Mouse (Mus musculus): ENCODE measurements around the gene Samd4. TPM values are rescaled to one million over a fixed set of nuclear protein-coding genes. Genes with fewer than 3 reads are reported as not detected.

Samd4 gene
- total and polyA plus RNA-seq, 3 experiments, result 0.22 TPM; not detected in 2

GRCm38 (mm10) chr14:46962832-46963231 lies 80.2 kb downstream of the Samd4 start:
- H3K27me3 ChIP-seq (ENCODE audit: insufficient read depth, low read length), result peaks cover 4% of the 10 kb centered on the region; the same call in 1 of the 2 replicates
- ATAC-seq (ENCODE audit: extremely low read depth, insufficient number of reproducible peaks, low FRiP score, poor library complexity, severe bottlenecking) (no peak), DNase-seq (ENCODE audit: low spot score) (no peak)
- TF ChIP-seq POLR2AphosphoS5 (IDR thresholded peaks at IDR 0.05; ENCODE audit: insufficient replicate concordance, low read depth, low read length) (no peak), GATA1 (IDR thresholded peaks at IDR 0.05; ENCODE audit: borderline replicate concordance, low read length) (no peak), GATA2 (IDR thresholded peaks at IDR 0.05; ENCODE audit: borderline replicate concordance, low read depth, low read length) (no peak), CTCF (IDR thresholded peaks at IDR 0.05; ENCODE audit: low read depth, low read length) (no peak), TAL1 (conservative IDR thresholded peaks at IDR 0.05; ENCODE audit: low read depth, low read length) (no peak)
- no peaks in the 10 kb centered on the region for H3K36me3 ChIP-seq (replicated peaks)
- no peak overlapping the region for H3K4me3 ChIP-seq (ENCODE audit: low read depth, low read length)
- no peaks in the 10 kb centered on the region for H3K4me1 ChIP-seq (ENCODE audit: insufficient read depth, low read depth, low read length)
- no peaks in the 10 kb centered on the region for H3K9me3 ChIP-seq (replicated peaks)

GRCm38 (mm10) chr14:46964074-46964872 lies 81.6 kb downstream of the Samd4 start:
- TF ChIP-seq GATA1 (IDR thresholded peaks at IDR 0.05; ENCODE audit: borderline replicate concordance, low read length) (no peak), CTCF (IDR thresholded peaks at IDR 0.05; ENCODE audit: low read depth, low read length) (no peak), POLR2AphosphoS5 (IDR thresholded peaks at IDR 0.05; ENCODE audit: insufficient replicate concordance, low read depth, low read length) (no peak), TAL1 (conservative IDR thresholded peaks at IDR 0.05; ENCODE audit: low read depth, low read length) (no peak), GATA2 (IDR thresholded peaks at IDR 0.05; ENCODE audit: borderline replicate concordance, low read depth, low read length) (no peak)
- Histone ChIP-seq H3K36me3 (replicated peaks) (no peaks in the 10 kb centered on the region), H3K27me3 (ENCODE audit: insufficient read depth, low read length) (peaks cover 4% of the 10 kb centered on the region; the same call in 1 of the 2 replicates), H3K9me3 (replicated peaks) (no peaks in the 10 kb centered on the region), H3K4me3 (ENCODE audit: low read depth, low read length) (no peak overlapping the region), H3K4me1 (ENCODE audit: insufficient read depth, low read depth, low read length) (no peaks in the 10 kb centered on the region)
- no peak for ATAC-seq (ENCODE audit: extremely low read depth, insufficient number of reproducible peaks, low FRiP score, poor library complexity, severe bottlenecking)
- DNase-seq (ENCODE audit: low spot score), result no peak

- no peaks in the 10 kb centered on the region for H3K4me1 ChIP-seq (ENCODE audit: insufficient read depth, low read depth, low read length)
- TF ChIP-seq GATA1 (IDR thresholded peaks at IDR 0.05; ENCODE audit: borderline replicate concordance, low read length), result no peak
- TF ChIP-seq TAL1 (conservative IDR thresholded peaks at IDR 0.05; ENCODE audit: low read depth, low read length), result no peak
- TF ChIP-seq GATA2 (IDR thresholded peaks at IDR 0.05; ENCODE audit: borderline replicate concordance, low read depth, low read length), result no peak
- no peak for TF ChIP-seq CTCF (IDR thresholded peaks at IDR 0.05; ENCODE audit: low read depth, low read length)
- TF ChIP-seq POLR2AphosphoS5 (IDR thresholded peaks at IDR 0.05; ENCODE audit: insufficient replicate concordance, low read depth, low read length), result no peak
- no peak overlapping the region for H3K4me3 ChIP-seq (ENCODE audit: low read depth, low read length)
- no peaks in the 10 kb centered on the region for H3K36me3 ChIP-seq (replicated peaks)
- no peak for ATAC-seq (ENCODE audit: extremely low read depth, insufficient number of reproducible peaks, low FRiP score, poor library complexity, severe bottlenecking)
- DNase-seq (ENCODE audit: low spot score), result no peak
- peaks cover 8% of the 10 kb centered on the region; the same call in 1 of the 2 replicates for H3K27me3 ChIP-seq (ENCODE audit: insufficient read depth, low read length)
- H3K9me3 ChIP-seq (replicated peaks), result no peaks in the 10 kb centered on the region
Observed at GRCm38 (mm10) chr14:46966206-46966605, 83.6 kb downstream of the Samd4 start.

- Histone ChIP-seq H3K9me3 (replicated peaks) (no peaks in the 10 kb centered on the region), H3K4me3 (ENCODE audit: low read depth, low read length) (no peak overlapping the region), H3K4me1 (ENCODE audit: insufficient read depth, low read depth, low read length) (no peaks in the 10 kb centered on the region), H3K36me3 (replicated peaks) (no peaks in the 10 kb centered on the region), H3K27me3 (ENCODE audit: insufficient read depth, low read length) (peaks cover 10% of the 10 kb centered on the region; the same call in 1 of the 2 replicates)
- DNase-seq (ENCODE audit: low spot score), result no peak
- TF ChIP-seq TAL1 (conservative IDR thresholded peaks at IDR 0.05; ENCODE audit: low read depth, low read length) (no peak), CTCF (IDR thresholded peaks at IDR 0.05; ENCODE audit: low read depth, low read length) (no peak), GATA2 (IDR thresholded peaks at IDR 0.05; ENCODE audit: borderline replicate concordance, low read depth, low read length) (no peak), POLR2AphosphoS5 (IDR thresholded peaks at IDR 0.05; ENCODE audit: insufficient replicate concordance, low read depth, low read length) (no peak), GATA1 (IDR thresholded peaks at IDR 0.05; ENCODE audit: borderline replicate concordance, low read length) (no peak)
- no peak for ATAC-seq (ENCODE audit: extremely low read depth, insufficient number of reproducible peaks, low FRiP score, poor library complexity, severe bottlenecking)
Observed at GRCm38 (mm10) chr14:46968046-46968445, 85.4 kb downstream of the Samd4 start.

GRCm38 (mm10) chr14:46970673-46971072 lies 88.0 kb downstream of the Samd4 start:
- no peak for DNase-seq (ENCODE audit: low spot score)
- no peaks in the 10 kb centered on the region for H3K9me3 ChIP-seq (replicated peaks)
- ATAC-seq (ENCODE audit: extremely low read depth, insufficient number of reproducible peaks, low FRiP score, poor library complexity, severe bottlenecking), result no peak
- no peak for TF ChIP-seq GATA2 (IDR thresholded peaks at IDR 0.05; ENCODE audit: borderline replicate concordance, low read depth, low read length)
- TF ChIP-seq TAL1 (conservative IDR thresholded peaks at IDR 0.05; ENCODE audit: low read depth, low read length), result no peak
- no peak for TF ChIP-seq POLR2AphosphoS5 (IDR thresholded peaks at IDR 0.05; ENCODE audit: insufficient replicate concordance, low read depth, low read length)
- TF ChIP-seq GATA1 (IDR thresholded peaks at IDR 0.05; ENCODE audit: borderline replicate concordance, low read length), result no peak
- TF ChIP-seq CTCF (IDR thresholded peaks at IDR 0.05; ENCODE audit: low read depth, low read length), result no peak
- no peaks in the 10 kb centered on the region for H3K4me1 ChIP-seq (ENCODE audit: insufficient read depth, low read depth, low read length)
- H3K36me3 ChIP-seq (replicated peaks), result no peaks in the 10 kb centered on the region
- peaks cover 10% of the 10 kb centered on the region; the same call in 1 of the 2 replicates for H3K27me3 ChIP-seq (ENCODE audit: insufficient read depth, low read length)
- no peak overlapping the region for H3K4me3 ChIP-seq (ENCODE audit: low read depth, low read length)

GRCm38 (mm10) chr14:46971802-46972201 lies 89.1 kb downstream of the Samd4 start:
- DNase-seq (ENCODE audit: low spot score) (no peak), ATAC-seq (ENCODE audit: extremely low read depth, insufficient number of reproducible peaks, low FRiP score, poor library complexity, severe bottlenecking) (no peak)
- no peaks in the 10 kb centered on the region for H3K4me1 ChIP-seq (ENCODE audit: insufficient read depth, low read depth, low read length)
- no peaks in the 10 kb centered on the region for H3K36me3 ChIP-seq (replicated peaks)
- no peak overlapping the region for H3K4me3 ChIP-seq (ENCODE audit: low read depth, low read length)
- H3K9me3 ChIP-seq (replicated peaks), result no peaks in the 10 kb centered on the region
- TF ChIP-seq GATA1 (IDR thresholded peaks at IDR 0.05; ENCODE audit: borderline replicate concordance, low read length) (no peak), TAL1 (conservative IDR thresholded peaks at IDR 0.05; ENCODE audit: low read depth, low read length) (no peak), CTCF (IDR thresholded peaks at IDR 0.05; ENCODE audit: low read depth, low read length) (no peak), GATA2 (IDR thresholded peaks at IDR 0.05; ENCODE audit: borderline replicate concordance, low read depth, low read length) (no peak), POLR2AphosphoS5 (IDR thresholded peaks at IDR 0.05; ENCODE audit: insufficient replicate concordance, low read depth, low read length) (no peak)
- peaks cover 10% of the 10 kb centered on the region; the same call in 1 of the 2 replicates for H3K27me3 ChIP-seq (ENCODE audit: insufficient read depth, low read length)

All from G1E (cell line).